Mouse (Mus musculus) monocyte, adult 2 months (primary cell): ENCODE results near the gene Lnx2.

Source experiments
- DNase-seq, 2 experiments: peaks; one replicate each; pipeline ENCODE4 v3.0.0; 2022; ENCODE audit warnings: low spot score in 2 of 2, low read depth in 1 of 2

The Lnx2 gene

DNA sequence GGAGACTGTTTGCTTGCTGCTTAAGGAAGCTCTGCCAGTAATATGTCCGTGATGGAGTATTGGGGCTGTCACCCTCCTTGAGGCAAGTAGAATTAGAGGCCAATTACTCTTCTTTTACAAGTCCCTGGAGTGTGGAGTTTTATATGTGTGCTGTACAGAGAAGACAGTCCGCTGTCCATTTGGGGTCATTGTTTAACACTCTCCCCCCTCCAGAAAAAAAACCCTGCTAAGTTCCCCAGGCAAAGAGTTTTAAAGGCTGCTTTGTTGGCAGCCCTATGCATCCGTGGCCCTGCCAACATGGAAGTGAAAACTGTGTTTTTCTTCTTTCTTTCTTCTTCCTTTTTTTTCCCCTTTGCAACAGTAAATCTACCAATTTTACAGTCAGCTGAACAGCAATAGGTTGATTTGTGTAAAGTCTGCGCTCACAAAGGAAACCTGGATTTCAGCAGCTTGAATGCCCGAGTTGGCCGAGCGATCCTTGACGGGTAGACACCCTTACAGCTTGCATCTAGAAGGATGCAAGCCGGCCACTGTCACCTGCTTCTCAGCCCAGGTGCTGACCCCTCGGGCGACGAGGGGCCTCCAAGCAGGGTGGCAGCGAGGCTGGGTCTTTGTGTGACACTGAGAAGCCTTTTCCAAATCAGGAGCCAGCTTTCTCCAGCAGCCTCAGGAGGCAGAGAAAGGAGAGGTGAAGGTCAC lies 107.5 kb downstream of the Lnx2 start:
- no peak for DNase-seq
